Mouse (Mus musculus) hindbrain, embryonic 10.5 days (tissue): ENCODE results near the gene Dnah2. TPM values are rescaled to one million over a fixed set of nuclear protein-coding genes. Genes with fewer than 3 reads are reported as not detected.

Experiments
- DNase-seq: peaks from one replicate; pipeline ENCODE4 v3.0.0-alpha.2; 2017; ENCODE audit warnings: low spot score
- H3K27ac ChIP-seq: fragments of 300-500 bp; sonication (generic); 2 replicates; pipeline ENCODE4 v1.5.1; 2016; ENCODE audit warnings: mild to moderate bottlenecking, moderate library complexity
- H3K27me3 ChIP-seq: fragments of 300-500 bp; sonication (generic); 2 replicates; pipeline ENCODE4 v1.6.1; 2016; ENCODE audit warnings: mild to moderate bottlenecking; ENCODE audit not compliant: poor library complexity, insufficient read depth, severe bottlenecking
- H3K36me3 ChIP-seq: fragments of 300-500 bp; sonication (generic); 2 replicates; pipeline ENCODE4 v1.6.1; 2016; ENCODE audit warnings: mild to moderate bottlenecking, moderate library complexity
- H3K4me1 ChIP-seq: fragments of 300-500 bp; sonication (generic); replicated peaks from 2 replicates; pipeline ENCODE4 v1.6.1; 2016; ENCODE audit warnings: mild to moderate bottlenecking
- H3K4me3 ChIP-seq: fragments of 300-500 bp; sonication (generic); 2 replicates; pipeline ENCODE4 v1.5.1; 2016; ENCODE audit warnings: mild to moderate bottlenecking, moderate library complexity
- H3K9me3 ChIP-seq: fragments of 300-500 bp; sonication (generic); 2 replicates; pipeline ENCODE4 v1.6.1; 2016; ENCODE audit warnings: mild to moderate bottlenecking, moderate library complexity
- WGBS: fragments of 180-500 bp; shearing (Covaris S2); methylation state at CpG from one replicate; pipeline ENCODE4 v1.1.7; 2016; 5-methylcytosine and 5-hydroxymethylcytosine counted together
- polyA plus RNA-seq: library from polyadenylated mRNA; unstranded; fragments of >200 nt; fragmentation: Nextera tagmentation; extraction: Ambion mirVana; gene quantifications from 2 replicates; pipeline ENCODE4 v1.2.1, GENCODE M21; 2016

The Dnah2 gene
- polyA plus RNA-seq = 2.0 and 2.6 TPM in 2 replicates

DNA sequence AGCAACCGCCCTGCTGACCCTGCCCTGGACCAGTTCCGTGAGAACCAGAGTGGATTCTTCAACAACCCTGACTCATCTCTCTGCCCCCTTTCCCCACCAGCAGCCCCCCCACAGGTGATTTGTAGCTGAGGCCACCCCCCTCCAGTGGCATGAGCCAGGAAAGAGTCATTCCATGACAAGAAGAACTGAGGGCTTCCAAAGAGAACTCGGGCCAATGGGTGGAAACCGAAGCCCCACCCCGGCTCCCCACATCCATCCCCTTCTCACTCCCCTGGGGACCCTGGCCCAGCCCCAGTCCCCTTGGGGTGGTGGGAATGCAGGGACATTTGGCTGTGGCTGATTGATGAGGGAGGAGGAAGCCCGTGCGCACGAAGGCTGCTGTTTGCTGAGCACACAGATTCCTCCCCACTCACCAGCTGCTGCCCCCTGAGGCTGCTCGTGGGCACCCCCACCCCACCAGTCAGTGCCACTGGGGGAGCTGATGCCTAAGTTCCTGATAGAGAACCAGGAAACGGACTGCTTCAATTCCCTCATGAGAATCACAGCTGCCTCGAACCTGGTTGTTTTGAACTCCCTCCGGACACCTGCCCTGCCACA is at the start of gene Dnah2:
Gene Dnah2 (minus strand): TSS at position 51 of the 597 bp plus-strand sequence.
- DNase-seq = no peak
- 45% methylated on average over 12 of the region's 12 CpGs for WGBS
- Histone ChIP-seq H3K4me3 (peak within 1 kb of the TSS; percentile 5; the same call in 1 of the 2 replicates), H3K27me3 (peaks cover 13% of the 10 kb centered on the region; the same call in 1 of the 2 replicates), H3K36me3 (peaks cover under 1% of the 10 kb centered on the region; the same call in 1 of the 2 replicates), H3K4me1 (peaks cover 86% of the 10 kb centered on the region), H3K9me3 (no peaks in the 10 kb centered on the region), H3K27ac (peak within 1 kb of the TSS; percentile 95)

DNA sequence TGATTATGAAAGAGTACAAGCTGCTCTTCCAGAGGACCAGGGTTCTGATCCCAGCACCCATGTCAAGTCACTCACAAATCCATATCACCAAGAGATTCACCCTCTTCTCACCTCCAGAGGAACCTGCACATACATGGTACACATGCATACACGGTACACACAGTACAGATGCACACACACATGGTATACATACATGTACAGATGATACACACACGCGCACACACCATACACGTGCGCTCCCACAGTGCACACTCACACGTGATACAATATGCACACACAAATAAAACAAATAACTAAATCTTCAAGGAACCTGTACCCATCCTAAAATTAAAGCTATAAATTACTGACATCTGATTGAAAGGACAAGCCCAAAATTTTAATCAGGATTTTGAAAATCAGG is 45.9 kb upstream of the Dnah2 start:
- H3K27ac ChIP-seq = no peak overlapping the region
- H3K4me3 ChIP-seq = no peak overlapping the region
- H3K36me3 ChIP-seq = peaks cover 56% of the 10 kb centered on the region
- no peaks in the 10 kb centered on the region for H3K9me3 ChIP-seq
- 97% methylated on average over 6 of the region's 6 CpGs for whole genome bisulfite sequencing
- no peak for DNase-seq
- H3K27me3 ChIP-seq = no peaks in the 10 kb centered on the region
- peaks cover 12% of the 10 kb centered on the region for H3K4me1 ChIP-seq

DNA sequence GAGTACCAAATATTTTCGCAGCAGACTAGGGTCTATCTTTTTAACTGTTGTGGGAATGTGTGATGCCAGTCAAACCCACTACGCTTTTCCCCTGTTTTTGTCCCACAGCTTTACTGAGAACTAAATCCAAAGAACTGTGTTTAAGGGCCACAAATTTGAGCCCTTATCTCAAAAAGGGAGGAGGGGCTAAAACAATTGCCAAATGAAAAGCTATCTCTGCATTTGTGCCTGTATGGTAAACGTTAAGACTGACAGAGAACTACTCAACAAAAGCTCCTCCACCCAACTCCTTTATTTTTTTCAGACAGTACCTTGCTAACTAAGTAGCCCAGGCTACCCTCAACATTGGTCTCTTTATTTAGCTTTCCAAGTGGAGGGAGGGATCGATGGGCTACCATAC is 43.9 kb upstream of the Dnah2 start:
- Histone ChIP-seq H3K4me1 (0 out of 2 replicates have a peak, but pooled peaks cover 2% of the 10 kb centered on the region), H3K9me3 (no peaks in the 10 kb centered on the region), H3K36me3 (peaks cover 77% of the 10 kb centered on the region), H3K4me3 (no peak overlapping the region), H3K27ac (no peak overlapping the region), H3K27me3 (no peaks in the 10 kb centered on the region)
- WGBS = 89% methylated on average over 4 of the region's 4 CpGs
- no peak for DNase-seq

DNA sequence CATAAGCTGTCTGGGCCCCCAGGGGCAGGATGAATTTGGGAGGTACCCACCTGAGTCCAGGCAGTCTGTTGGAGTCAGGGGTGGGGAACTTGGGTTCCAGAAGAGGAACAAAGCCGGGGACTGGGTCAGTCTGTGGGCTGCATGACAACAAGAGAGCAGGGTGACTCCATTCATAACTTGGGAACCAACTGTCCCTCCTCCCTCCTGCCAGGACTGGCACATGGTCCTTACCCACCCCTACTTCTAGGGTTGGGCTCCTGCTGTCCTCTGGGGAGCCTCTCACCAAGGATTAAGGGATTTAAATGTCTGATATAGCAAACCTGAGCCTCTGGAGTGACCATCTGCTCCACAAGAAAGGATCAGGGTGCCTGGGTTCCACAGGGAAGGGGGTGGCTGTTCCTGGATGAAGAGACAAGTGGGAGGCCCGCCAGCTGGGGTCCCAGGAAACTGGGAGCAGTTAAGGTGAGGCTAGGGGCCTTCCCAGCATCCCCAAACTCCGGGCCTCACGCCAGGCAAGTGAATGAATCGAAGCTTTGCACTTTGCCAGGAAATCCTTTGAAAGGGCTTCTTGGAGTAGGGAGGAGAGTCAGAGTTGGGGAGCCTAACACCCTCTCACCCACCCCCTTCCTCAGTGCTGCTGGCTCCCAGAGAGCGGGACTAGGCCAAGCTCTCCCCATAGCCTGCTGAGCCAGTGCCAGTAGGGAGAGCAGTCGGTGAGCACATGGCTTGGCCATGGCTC is 43.2 kb upstream of the Dnah2 start:
- 0 out of 2 replicates have a peak, but pooled peaks cover 2% of the 10 kb centered on the region for H3K4me1 ChIP-seq
- 83% methylated on average over 7 of the region's 7 CpGs for WGBS

DNA sequence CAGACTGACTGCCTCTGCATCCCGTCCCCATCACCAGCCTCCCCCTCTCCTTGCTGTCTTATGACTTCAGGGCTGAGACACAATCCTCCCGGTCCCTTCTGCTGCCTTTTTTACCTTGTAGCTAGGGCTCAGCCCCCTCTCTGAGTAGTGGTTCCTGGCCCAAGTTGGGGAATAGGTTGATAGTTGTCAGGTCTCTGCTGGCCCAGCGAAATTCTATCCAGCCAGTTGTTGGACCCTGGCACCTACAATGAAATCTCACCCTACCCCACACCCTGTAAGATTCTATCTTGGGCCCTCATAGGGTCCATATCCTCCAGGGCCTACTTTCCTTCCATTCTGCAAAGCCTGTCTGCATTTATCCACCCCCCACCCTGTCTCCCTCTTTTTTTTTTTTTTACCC is 42.5 kb upstream of the Dnah2 start:
- WGBS = 83% methylated on average over 3 of the region's 3 CpGs
- no peak overlapping the region for H3K4me3 ChIP-seq
- 0 out of 2 replicates have a peak, but pooled peaks cover 2% of the 10 kb centered on the region for H3K4me1 ChIP-seq
- no peaks in the 10 kb centered on the region for H3K9me3 ChIP-seq
- H3K27me3 ChIP-seq = no peaks in the 10 kb centered on the region
- peaks cover 90% of the 10 kb centered on the region for H3K36me3 ChIP-seq
- no peak for DNase-seq
- no peak overlapping the region for H3K27ac ChIP-seq

More for the DNA sequence above, 43.2 kb upstream of the Dnah2 start:
- no peak for DNase-seq
- no peak overlapping the region for H3K4me3 ChIP-seq
- no peaks in the 10 kb centered on the region for H3K27me3 ChIP-seq
- 0 out of 2 replicates have a peak overlapping the region, but pooled peaks have one; percentile 29 for H3K27ac ChIP-seq
- H3K9me3 ChIP-seq = no peaks in the 10 kb centered on the region
- H3K36me3 ChIP-seq = peaks cover 84% of the 10 kb centered on the region

DNA sequence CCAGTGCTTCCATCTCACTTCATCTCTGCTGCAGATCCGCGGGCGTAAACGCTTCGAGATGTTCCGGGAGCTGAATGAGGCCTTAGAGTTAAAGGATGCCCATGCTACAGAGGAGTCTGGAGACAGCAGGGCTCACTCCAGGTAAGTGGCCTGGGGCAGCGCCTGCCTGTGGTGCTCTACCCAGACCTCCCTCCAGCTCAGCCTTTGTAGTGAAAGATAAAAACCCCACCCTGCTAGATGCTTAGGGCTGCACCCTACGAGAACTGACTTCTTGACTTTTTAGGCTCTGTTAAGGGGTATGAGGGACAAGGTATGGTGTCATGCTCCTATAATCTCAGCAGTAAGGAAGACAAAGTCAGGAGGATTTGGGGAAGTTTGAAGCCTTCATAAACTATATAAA is 41.7 kb upstream of the Dnah2 start:
- Histone ChIP-seq H3K9me3 (no peaks in the 10 kb centered on the region), H3K4me3 (no peak overlapping the region), H3K4me1 (0 out of 2 replicates have a peak, but pooled peaks cover 2% of the 10 kb centered on the region), H3K36me3 (peaks cover 95% of the 10 kb centered on the region), H3K27me3 (no peaks in the 10 kb centered on the region), H3K27ac (no peak overlapping the region)
- 91% methylated on average over 8 of the region's 8 CpGs for WGBS
- DNase-seq = no peak

DNA sequence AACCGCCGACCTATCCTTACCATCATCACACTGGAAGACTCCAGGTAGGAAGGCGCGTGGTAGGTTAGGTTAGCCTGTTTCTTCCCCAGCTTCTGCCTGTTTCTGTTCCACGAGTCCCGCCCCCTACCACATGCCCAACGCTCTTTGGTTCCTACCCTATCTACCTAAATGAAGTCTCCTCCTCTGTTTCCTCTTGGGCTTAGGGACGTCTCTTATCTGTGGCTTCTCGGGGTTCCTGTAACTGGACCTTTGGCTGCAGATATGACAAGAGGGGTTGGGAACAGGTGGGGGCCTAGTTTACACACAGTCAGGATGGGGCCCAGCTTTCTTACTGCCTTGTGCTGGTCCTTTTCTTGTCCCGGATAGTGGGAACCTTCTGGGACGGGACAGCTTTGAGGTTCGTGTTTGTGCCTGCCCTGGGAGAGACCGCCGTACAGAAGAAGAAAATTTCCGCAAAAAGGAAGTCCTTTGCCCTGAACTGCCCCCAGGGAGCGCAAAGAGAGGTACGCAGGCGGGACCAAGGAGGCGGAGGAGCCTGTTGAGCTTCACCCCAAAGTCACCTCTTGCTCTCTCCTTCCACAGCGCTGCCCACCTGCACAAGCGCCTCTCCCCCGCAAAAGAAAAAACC is 40.4 kb upstream of the Dnah2 start:
- H3K27me3 ChIP-seq = no peaks in the 10 kb centered on the region
- DNase-seq = no peak
- 94% methylated on average over 22 of the region's 22 CpGs for WGBS
- H3K27ac ChIP-seq = no peak overlapping the region
- no peaks in the 10 kb centered on the region for H3K9me3 ChIP-seq
- peaks cover 90% of the 10 kb centered on the region for H3K36me3 ChIP-seq
- H3K4me1 ChIP-seq = 0 out of 2 replicates have a peak, but pooled peaks cover 2% of the 10 kb centered on the region
- no peak overlapping the region for H3K4me3 ChIP-seq

DNA sequence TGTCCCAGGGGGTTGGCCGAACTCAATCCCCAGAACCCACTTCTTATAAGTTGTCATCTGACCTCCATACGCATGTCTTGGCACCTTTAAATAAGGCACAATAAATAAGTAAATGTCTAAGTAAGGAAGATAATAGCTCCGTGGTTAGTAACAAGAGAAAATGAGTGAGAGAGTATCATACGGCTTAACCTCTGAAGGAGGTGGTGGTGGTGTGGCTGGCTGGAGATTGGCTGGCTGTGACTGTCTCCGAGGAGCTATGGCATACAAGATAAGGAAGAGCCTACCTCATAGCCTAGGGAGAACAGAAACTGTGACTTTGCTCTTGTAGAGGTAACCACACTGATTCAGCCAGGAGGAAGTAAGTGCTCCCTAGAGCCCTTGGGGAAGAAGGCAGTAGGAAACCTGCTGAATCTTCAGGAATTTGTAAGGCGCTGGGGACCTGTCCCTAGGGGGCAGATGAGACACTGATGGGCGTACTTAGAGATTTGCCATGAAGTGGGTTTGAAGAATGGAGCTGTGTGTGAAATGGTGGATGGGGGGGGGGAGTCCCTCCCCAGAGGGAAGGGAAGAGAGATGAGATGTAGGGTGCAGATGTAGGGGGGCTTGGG is 36.9 kb upstream of the Dnah2 start:
- H3K9me3 ChIP-seq = no peaks in the 10 kb centered on the region
- no peaks in the 10 kb centered on the region for H3K27me3 ChIP-seq
- DNase-seq = no peak
- no peak overlapping the region for H3K27ac ChIP-seq
- WGBS = 85% methylated on average over 7 of the region's 7 CpGs
- peaks cover 14% of the 10 kb centered on the region for H3K4me1 ChIP-seq
- H3K4me3 ChIP-seq = no peak overlapping the region
- H3K36me3 ChIP-seq = peaks cover 73% of the 10 kb centered on the region

DNA sequence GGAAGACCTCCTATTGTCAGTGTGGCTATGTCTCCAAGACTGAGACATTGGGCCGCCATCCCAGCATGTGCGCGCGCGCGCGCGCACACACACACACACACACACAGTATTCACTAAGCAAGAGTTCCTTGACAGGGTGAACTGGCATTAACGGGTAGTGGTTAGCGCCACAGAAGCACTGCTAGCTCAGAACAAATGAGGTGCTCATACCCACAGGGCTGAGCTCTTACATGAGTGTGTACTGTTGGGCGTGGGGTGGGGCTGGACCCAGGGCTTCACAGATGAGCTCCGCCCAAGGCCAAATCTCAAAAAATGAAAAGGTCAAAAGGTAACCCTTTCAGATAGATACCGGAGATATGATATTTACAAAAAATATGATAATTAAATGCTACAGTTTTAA is 36.0 kb upstream of the Dnah2 start:
- Histone ChIP-seq H3K36me3 (peaks cover 64% of the 10 kb centered on the region), H3K4me1 (peaks cover 16% of the 10 kb centered on the region), H3K9me3 (no peaks in the 10 kb centered on the region), H3K4me3 (no peak overlapping the region), H3K27ac (no peak overlapping the region), H3K27me3 (no peaks in the 10 kb centered on the region)
- no peak for DNase-seq
- 97% methylated on average over 13 of the region's 13 CpGs for WGBS

DNA sequence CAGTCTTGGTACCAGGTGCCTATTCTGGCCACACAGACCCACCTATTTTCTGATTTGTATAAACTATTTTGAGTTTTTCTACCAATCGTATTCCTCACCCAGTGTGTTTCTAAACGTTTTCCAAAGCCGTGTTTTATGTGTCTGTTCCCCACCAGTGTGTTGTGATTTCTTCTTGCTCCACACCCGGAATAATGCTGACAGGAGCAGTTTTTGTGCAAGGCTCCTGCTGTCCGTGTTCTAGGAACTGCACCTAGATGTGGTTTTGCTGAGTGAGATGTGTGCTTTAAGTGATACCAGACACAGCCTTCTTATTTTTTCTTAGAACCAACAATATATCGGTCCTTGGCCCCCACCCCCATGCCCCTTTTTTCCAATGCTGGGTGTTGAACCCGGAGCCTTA is 35.1 kb upstream of the Dnah2 start:
- no peak for DNase-seq
- H3K36me3 ChIP-seq = peaks cover 55% of the 10 kb centered on the region
- no peaks in the 10 kb centered on the region for H3K27me3 ChIP-seq
- H3K9me3 ChIP-seq = no peaks in the 10 kb centered on the region
- WGBS = 91% methylated on average over 7 of the region's 7 CpGs
- H3K4me3 ChIP-seq = no peak overlapping the region
- no peak overlapping the region for H3K27ac ChIP-seq
- peaks cover 22% of the 10 kb centered on the region for H3K4me1 ChIP-seq

DNA sequence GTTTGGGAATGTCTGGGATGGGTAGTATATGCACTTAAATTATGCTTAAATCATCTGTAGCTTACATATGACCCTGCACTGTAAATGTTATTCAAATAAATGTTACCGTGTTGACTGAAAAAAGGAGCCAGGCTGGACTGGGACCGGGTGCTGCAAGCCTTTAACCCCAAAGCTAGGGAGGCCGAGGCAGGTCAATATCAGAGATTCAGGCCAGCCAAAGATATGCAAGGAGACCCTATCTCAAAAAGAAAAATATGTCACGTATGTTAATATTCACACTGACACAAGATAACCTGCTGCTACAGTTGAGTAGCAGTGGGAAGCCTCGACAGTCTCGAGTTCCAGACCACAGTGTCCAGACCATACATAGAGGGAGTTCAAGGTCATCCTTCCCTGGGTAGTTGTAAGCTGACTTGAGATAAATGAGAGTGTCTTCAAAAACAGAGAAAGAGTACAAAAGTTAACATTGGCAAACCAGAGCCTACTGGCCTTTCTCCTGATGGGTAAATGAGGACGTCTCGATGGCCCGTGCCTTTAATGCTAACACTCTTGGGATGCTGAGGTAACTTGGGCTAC is 33.4 kb upstream of the Dnah2 start:
- peaks cover 37% of the 10 kb centered on the region for H3K4me1 ChIP-seq
- peaks cover 40% of the 10 kb centered on the region for H3K36me3 ChIP-seq
- no peaks in the 10 kb centered on the region for H3K27me3 ChIP-seq
- WGBS = 64% methylated on average over 9 of the region's 9 CpGs
- H3K27ac ChIP-seq = peak overlapping the region; percentile 95
- no peak for DNase-seq
- H3K4me3 ChIP-seq = peak overlapping the region; percentile 92
- H3K9me3 ChIP-seq = no peaks in the 10 kb centered on the region

DNA sequence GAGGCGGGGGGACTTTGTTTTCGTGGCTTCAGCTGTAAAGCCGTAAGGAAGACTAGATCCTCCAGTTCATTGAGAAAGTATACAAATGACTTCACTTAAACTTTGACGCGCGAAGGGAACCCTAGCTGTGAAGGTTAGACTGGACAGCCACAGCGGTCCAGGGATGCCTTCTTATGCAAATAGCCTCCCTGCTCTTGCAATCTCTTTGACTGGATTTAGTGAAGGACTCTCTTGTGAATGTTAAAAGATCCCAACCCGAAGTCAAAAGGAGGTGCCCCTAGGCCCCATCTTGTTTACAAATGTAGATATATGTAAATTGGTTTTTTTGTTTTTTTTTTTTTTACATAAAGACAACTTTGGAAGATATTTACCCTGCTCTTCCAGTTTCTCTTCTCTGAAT is 32.9 kb upstream of the Dnah2 start:
- H3K9me3 ChIP-seq = no peaks in the 10 kb centered on the region
- DNase-seq = no peak
- peaks cover 40% of the 10 kb centered on the region for H3K36me3 ChIP-seq
- WGBS = under 1% methylated on average over 8 of the region's 8 CpGs
- peak overlapping the region; percentile 95 for H3K27ac ChIP-seq
- H3K4me3 ChIP-seq = peak overlapping the region; percentile 92
- H3K27me3 ChIP-seq = no peaks in the 10 kb centered on the region
- H3K4me1 ChIP-seq = peaks cover 42% of the 10 kb centered on the region
